Mouse (Mus musculus) small intestine, adult 2 months (tissue): ENCODE measurements around the gene Olfr1318.

Experiments
- CTCF ChIP-seq: fragments of 200-500 bp; IDR thresholded peaks from 2 replicates; pipeline ENCODE4 v1.5.1; 2012; ENCODE audit warnings: low read depth, mild to moderate bottlenecking, control low read depth, inconsistent platforms, low read length, moderate library complexity, mixed read lengths; ENCODE audit not compliant: insufficient replicate concordance, insufficient read length; ENCODE audit errors: extremely low read depth
- POLR2A ChIP-seq: fragments of 200-500 bp; IDR thresholded peaks from 2 replicates; pipeline ENCODE4 v1.6.1; 2012; ENCODE audit warnings: low read depth, mild to moderate bottlenecking, control low read depth, inconsistent platforms, low read length, moderate library complexity

DNA sequence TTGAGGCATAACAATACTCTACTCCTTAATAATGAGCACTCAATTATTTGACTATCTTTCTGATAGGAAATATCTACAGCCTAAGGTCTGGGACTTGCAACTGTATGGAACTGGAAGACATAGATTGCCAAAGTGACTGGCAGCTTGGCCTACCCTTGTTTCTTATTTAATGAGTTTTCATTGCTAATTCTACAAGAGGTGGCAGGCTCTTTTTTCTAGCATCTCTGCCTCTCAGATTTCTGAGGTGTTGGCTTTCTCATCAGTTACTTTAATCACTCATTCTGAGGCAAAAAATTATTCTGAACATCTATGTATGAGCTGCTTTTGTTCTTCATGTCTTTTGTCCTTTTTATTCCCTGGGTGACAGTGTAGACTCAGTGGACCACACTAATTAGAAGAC, at the start of gene Olfr1318:
- TF ChIP-seq CTCF (no peak), POLR2A (no peak)
